Mouse (Mus musculus): Measurements from ENCODE around the gene Rbbp9. TPM values are rescaled to one million over a fixed set of nuclear protein-coding genes. Genes with fewer than 3 reads are reported as not detected.
"Not testable (repeated sequence)": the region's sequence is repeated elsewhere in the genome, so short reads cannot be mapped to it uniquely, and the experiment has no call there.

The Rbbp9 gene
- polyA plus RNA-seq (2012; rRNA removed) = 30.8 and 31.7 TPM in 2 replicates

DNA sequence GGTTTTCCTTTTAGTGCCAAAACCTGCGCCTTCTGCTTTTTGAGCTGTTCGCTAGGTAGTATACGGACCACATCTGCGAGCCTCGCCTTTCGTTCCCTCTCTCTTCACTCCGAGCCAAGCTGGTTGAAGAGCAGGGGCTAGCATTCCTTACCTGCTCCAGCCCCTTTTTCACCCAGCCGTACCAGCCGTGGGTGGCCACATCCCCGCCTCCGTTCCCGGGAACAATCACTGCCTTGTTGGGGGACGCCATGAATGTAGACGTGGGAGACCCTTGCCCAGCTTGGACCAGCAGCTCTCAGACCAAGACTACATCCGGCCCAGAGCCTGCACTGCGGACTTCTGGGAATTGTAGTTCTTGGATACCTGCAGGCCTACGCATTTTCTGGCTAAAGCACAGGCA is at the start of gene Rbbp9:
TSS of gene Rbbp9 (minus strand) at position 341 of the 400 bp plus-strand sequence.
- Histone ChIP-seq H3K4me3 (ENCODE audit: insufficient read depth, low read length) (peak within 1 kb of the TSS; percentile 69), H3K4me1 (ENCODE audit: control insufficient read depth, insufficient read depth, low read length) (peaks cover 2% of the 10 kb centered on the region), H3K27ac (ENCODE audit: insufficient read depth, low read length) (no peak within 1 kb of the TSS)
- TF ChIP-seq POLR2A (IDR thresholded peaks at IDR 0.05; ENCODE audit: extremely low read depth, insufficient read depth, low read length) (peak; percentile 78), CTCF (IDR thresholded peaks at IDR 0.05; ENCODE audit: extremely low read depth, insufficient read depth, low read length) (no peak)

DNA sequence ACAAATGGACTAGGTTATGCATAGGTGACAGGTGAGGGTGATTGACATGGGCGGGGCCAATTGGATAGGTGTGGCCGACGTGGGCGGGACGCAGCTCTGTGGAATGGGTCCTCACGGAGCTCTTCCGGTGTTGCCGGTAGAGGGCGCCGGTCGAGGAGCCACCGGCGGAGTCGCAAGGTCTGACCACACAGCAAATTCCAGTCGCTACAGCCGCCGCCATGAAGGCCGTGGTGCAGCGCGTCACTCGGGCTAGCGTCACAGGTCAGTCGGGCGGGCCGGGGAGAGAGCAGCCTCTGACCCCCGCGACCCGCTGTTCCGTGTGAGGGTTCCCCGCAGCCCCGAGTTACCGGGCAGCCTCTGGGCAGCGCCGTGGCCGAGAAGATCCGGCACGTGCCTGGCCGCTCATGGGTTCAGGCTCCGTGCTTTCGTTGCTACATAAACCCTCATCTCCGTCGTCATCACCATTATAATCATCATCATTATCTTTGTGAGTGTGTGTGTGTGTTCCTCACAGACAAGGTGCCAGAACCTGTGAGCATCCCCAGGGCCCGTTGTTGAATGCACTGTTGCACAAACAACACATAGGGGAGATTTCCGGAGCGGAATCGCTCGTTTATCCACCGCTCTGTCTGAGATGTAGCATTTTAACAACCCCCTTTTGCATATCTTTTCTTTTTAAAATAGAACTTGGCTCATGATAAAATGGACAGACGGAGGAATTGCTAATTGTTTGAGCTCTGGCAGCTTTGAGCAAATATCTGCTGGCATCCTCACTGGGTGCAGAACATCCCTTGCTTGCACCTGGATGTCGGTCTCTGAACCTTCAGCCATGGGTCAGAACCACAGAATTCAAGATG is 49.4 kb upstream of the Rbbp9 start, which contains the start of gene Dtd1:
TSS of gene Dtd1 (plus strand) at position 67 of the 857 bp plus-strand sequence.
- H3K4me1 ChIP-seq (ENCODE audit: control insufficient read depth, insufficient read depth, low read length) = peaks cover 1% of the 10 kb centered on the region; the same call in 1 of the 2 replicates
- peak within 1 kb of the TSS; percentile 92 for H3K27ac ChIP-seq (ENCODE audit: insufficient read depth, low read length)
- peak within 1 kb of the TSS; percentile 91 for H3K4me3 ChIP-seq (ENCODE audit: insufficient read depth, low read length)
- TF ChIP-seq CTCF (IDR thresholded peaks at IDR 0.05; ENCODE audit: extremely low read depth, insufficient read depth, low read length) = peak; percentile 51
- TF ChIP-seq POLR2A (IDR thresholded peaks at IDR 0.05; ENCODE audit: extremely low read depth, insufficient read depth, low read length) = peak; percentile 80

DNA sequence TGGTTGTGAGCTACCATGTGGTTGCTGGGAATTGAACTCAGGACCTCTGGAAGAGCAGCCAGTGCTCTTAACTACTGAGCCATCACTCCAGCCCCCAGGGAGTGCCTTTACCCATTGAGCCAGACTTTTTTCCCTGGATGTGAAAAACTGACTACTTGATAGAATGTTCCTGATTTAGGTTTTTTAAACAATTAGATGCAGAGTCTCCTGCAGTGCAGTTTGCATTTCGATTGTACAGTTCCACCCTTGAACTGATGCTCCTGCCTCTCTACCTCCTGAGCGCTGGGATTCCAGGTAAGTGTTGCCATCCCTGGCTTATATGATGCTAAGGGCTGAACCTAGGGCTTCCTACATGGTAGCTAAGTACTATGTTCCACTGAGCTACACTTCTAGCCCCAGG is 47.3 kb upstream of the Rbbp9 start:
- Histone ChIP-seq H3K4me3 (ENCODE audit: insufficient read depth, low read length) (no peak overlapping the region), H3K4me1 (ENCODE audit: control insufficient read depth, insufficient read depth, low read length) (peaks cover 1% of the 10 kb centered on the region; the same call in 1 of the 2 replicates), H3K27ac (ENCODE audit: insufficient read depth, low read length) (no peak overlapping the region)
- TF ChIP-seq POLR2A (IDR thresholded peaks at IDR 0.05; ENCODE audit: extremely low read depth, insufficient read depth, low read length) = no peak
- TF ChIP-seq CTCF (IDR thresholded peaks at IDR 0.05; ENCODE audit: extremely low read depth, insufficient read depth, low read length) = no peak

DNA sequence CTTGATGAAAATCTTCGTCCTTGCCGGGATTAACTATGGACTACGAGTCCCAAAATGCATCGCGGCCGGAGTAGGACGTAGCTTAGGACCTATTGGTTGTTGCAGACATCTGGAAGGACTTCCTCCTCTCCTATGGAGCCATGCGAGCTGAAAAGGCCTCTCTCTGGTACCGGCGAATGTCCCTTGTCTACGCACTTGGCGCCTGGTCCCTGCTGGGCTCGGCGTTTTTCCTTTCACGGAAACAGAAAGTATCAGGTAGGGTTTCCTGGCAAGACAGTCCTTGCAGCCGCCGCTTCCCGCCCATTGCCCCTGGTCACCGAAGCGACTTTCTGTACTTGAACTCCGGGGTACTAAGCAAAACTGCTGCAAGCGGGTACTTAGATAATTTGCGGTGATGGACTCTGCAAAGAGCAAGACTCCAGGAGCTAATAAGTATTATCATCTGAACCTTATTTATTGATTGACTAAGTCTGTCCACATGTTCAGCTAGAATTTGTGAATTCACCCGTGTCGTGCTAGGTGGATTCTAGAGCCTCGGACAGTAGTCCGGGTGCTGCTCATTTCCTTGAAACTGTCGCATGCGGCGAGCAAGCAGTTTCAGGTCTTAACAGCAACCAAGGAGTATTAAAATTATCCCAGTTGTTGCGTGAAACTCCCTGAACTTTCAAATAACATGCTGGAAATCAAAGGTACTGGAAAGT is 43.4 kb upstream of the Rbbp9 start, which contains the start of gene Smim26:
TSS of gene Smim26 (plus strand) at position 104 of the 701 bp plus-strand sequence.
- Histone ChIP-seq H3K4me3 (ENCODE audit: insufficient read depth, low read length) (peak within 1 kb of the TSS; percentile 60), H3K4me1 (ENCODE audit: control insufficient read depth, insufficient read depth, low read length) (no peaks in the 10 kb centered on the region; the same call in 1 of the 2 replicates), H3K27ac (ENCODE audit: insufficient read depth, low read length) (no peak within 1 kb of the TSS)
- TF ChIP-seq CTCF (IDR thresholded peaks at IDR 0.05; ENCODE audit: extremely low read depth, insufficient read depth, low read length) = no peak
- TF ChIP-seq POLR2A (IDR thresholded peaks at IDR 0.05; ENCODE audit: extremely low read depth, insufficient read depth, low read length) = peak; percentile 93

DNA sequence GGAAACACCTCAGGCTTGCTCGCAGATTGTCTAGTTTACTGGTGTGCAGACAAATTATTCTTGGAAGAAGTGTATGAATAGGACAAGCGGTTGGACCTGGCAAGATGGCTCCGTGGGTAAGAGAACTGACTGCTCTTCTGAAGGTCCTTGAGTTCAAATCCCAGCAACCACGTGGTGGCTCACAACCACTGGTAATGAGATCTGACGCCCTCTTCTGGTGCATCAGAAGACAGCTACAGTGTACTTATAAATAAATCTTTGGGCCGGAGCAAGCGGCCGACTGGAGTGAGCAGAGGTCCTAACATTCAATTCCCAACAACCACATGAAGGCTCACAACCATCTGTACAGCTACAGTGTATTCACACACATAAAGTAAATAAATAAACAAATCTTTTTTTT is 42.4 kb upstream of the Rbbp9 start:
- not testable (repeated sequence) for H3K27ac ChIP-seq (ENCODE audit: insufficient read depth, low read length); H3K4me1 ChIP-seq (ENCODE audit: control insufficient read depth, insufficient read depth, low read length); H3K4me3 ChIP-seq (ENCODE audit: insufficient read depth, low read length)

DNA sequence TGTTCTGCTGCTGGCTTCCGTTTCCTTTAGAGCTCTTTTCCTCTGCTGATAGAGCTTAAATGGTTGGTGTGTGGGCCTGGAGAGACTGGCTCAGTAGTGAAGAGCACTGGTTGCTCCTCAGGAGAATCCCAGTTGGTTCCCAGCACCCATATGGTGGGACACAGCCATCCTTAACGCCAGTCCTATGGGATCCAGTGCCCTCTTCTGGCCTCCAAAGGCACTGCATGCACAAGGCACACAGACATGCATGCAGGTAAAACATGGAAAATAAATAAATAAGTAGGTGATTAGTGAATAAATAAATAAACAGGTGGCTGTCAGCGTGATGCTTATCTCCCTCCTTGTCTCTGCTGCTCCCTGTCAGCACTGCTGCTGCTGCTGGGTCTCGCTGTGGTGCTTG is 38.1 kb upstream of the Rbbp9 start:
- TF ChIP-seq POLR2A (IDR thresholded peaks at IDR 0.05; ENCODE audit: extremely low read depth, insufficient read depth, low read length) = no peak
- 0 out of 2 replicates have a peak, but pooled peaks have one; percentile 13 for TF ChIP-seq CTCF (IDR thresholded peaks at IDR 0.05; ENCODE audit: extremely low read depth, insufficient read depth, low read length)
- Histone ChIP-seq H3K27ac (ENCODE audit: insufficient read depth, low read length) (no peak overlapping the region), H3K4me3 (ENCODE audit: insufficient read depth, low read length) (no peak overlapping the region), H3K4me1 (ENCODE audit: control insufficient read depth, insufficient read depth, low read length) (no peaks in the 10 kb centered on the region)

DNA sequence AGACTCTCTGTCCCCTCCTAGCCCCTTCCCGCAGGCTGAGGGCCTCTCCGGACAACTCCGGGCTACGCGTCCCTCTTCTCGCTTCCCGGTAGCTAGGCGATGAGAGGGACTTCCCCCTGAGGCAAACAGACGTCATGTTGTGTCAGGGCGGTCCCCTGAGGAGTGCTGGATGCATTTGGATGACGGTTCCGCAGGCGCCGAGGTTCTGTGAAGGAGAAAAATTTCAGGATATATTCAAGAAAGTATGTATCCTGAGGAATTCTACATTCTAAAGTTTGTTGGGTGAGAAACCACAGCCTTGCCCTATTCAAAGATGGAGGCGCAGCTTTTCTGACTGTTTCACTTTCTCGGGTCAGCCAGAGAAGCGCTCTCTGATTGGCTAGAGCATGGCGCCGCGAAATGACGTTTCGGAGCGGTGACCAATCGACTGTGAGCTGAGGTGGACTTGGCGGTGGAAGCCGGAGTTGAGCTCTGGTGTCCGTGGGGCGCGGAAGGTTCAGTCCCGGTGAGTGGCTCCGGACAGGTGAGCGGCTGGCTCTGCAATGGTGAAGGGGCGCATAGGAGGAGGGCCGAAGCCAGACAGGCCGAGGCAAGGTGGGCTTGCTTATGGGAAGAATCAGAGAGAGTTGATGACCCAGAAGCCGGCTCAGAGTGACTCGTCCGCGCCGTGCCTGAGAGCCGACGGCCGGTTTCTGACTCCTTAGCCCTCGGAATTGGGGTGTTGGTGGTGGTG is 5.3 kb upstream of the Rbbp9 start, which contains the start of gene Sec23b:
TSS of gene Sec23b (plus strand) at position 410 of the 733 bp plus-strand sequence.
- TF ChIP-seq CTCF (IDR thresholded peaks at IDR 0.05; ENCODE audit: extremely low read depth, insufficient read depth, low read length) (no peak), POLR2A (IDR thresholded peaks at IDR 0.05; ENCODE audit: extremely low read depth, insufficient read depth, low read length) (peak; percentile 67)
- Histone ChIP-seq H3K27ac (ENCODE audit: insufficient read depth, low read length) (peak within 1 kb of the TSS; percentile 81), H3K4me3 (ENCODE audit: insufficient read depth, low read length) (peak within 1 kb of the TSS; percentile 80), H3K4me1 (ENCODE audit: control insufficient read depth, insufficient read depth, low read length) (no peaks in the 10 kb centered on the region)

DNA sequence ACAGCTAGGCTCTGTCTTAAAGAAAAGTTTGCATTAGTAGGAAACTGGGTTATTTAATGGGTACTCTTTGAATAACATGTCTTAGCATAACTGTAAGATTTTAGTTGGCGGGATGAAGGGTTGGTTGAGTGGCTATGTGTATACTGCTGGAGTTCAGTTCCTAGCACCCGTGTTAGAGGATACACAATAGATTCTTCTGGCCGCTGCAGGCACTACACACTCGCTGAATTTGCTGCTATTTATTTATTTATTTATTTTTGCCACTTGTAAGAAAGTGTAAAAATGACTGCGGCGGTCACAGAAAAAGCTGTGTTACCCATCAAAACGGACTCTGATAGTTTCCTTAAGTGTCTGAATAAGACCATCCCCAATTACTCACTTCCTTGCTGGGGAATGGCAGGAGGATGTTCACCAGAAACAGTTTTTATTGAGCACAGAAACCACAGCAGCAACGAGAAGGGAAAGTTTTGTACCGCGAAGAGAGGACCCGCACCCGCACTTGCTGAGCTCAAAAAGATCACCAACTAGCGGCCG is 4.7 kb upstream of the Rbbp9 start:
- TF ChIP-seq CTCF (IDR thresholded peaks at IDR 0.05; ENCODE audit: extremely low read depth, insufficient read depth, low read length) (no peak), POLR2A (IDR thresholded peaks at IDR 0.05; ENCODE audit: extremely low read depth, insufficient read depth, low read length) (no peak)
- Histone ChIP-seq H3K27ac (ENCODE audit: insufficient read depth, low read length) (peak overlapping the region; percentile 81), H3K4me3 (ENCODE audit: insufficient read depth, low read length) (peak overlapping the region; percentile 80), H3K4me1 (ENCODE audit: control insufficient read depth, insufficient read depth, low read length) (no peaks in the 10 kb centered on the region)

DNA sequence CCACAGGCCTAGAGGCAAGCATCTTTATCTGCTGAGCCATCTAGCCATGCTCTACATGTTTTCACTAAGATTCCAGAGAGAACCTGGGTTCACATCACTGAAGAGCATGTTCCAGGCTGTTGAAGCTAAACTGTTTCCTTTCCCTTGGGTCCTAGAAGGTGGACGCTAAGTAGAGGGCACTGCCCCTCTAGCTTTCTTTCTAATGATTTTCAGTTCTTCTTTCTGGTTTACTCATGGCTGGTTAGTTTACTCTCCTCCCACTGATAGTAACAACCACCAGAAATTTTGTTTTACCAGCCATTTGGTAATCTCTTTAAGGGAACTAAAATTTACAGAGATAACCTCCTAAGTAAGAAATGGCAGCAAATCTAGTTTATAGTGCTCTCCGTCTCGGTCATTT is 3.2 kb upstream of the Rbbp9 start:
- no peak for TF ChIP-seq CTCF (IDR thresholded peaks at IDR 0.05; ENCODE audit: extremely low read depth, insufficient read depth, low read length)
- no peak for TF ChIP-seq POLR2A (IDR thresholded peaks at IDR 0.05; ENCODE audit: extremely low read depth, insufficient read depth, low read length)
- Histone ChIP-seq H3K4me3 (ENCODE audit: insufficient read depth, low read length) (no peak overlapping the region), H3K27ac (ENCODE audit: insufficient read depth, low read length) (no peak overlapping the region), H3K4me1 (ENCODE audit: control insufficient read depth, insufficient read depth, low read length) (peaks cover 2% of the 10 kb centered on the region)

Data from cortical plate, adult 2 months (tissue).